Mouse (Mus musculus): ENCODE measurements around the gene Rcbtb1.
"Not testable (repeated sequence)": the region's sequence is repeated elsewhere in the genome, so short reads cannot be mapped to it uniquely, and the experiment has no call there.

Gene Rcbtb1

DNA sequence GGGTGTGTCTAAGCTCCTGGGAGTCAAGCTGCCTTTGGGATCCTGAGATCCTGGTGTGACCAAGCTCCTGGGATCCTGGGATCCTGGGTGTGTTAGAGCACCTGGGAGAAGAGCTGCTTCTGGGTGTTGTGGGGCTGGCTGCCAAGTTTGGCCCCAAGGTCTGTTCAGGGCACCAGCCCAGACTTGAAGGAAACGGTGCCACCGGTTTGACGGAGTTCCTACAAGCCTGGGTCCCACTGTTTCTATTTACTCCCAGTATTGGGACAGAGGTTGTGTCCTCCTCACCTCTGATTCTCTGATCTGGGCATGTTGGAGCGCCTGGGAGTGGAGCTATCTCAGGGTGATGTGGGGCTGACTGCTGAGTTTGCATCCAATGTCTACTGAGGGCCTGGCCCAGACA, 74.0 kb downstream of the Rcbtb1 start:
- DNase-seq (ENCODE audit: low spot score in 2 of 2): not testable (repeated sequence)

All from frontal cortex, postnatal 10 days (tissue).